Mouse (Mus musculus): ENCODE data around the gene Kcnip4.

DNA sequence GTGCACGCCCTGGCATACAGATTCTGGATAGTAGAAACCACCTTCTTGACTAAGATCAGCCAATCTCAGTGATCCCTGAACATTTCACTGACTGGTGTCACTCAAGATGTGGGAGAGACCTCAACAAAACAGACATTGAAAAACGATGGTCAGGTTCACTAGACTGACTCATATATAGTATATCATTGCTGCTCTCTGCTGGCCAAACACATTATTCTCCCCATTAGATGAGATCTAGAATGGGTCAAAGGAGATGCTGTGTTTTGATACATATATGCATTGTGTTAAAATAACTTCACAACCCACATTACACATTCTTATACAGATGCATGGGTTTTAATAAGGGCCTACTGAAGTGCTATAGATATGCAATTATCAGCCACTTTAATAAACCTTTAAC is 787.1 kb downstream of the Kcnip4 start:
- TF ChIP-seq POLR2A (IDR thresholded peaks at IDR 0.05; ENCODE audit: borderline replicate concordance, extremely low read depth, low read depth, low read length) (no peak), CTCF (IDR thresholded peaks at IDR 0.05; ENCODE audit: insufficient read depth, low read length) (no peak)

Measured in lung, adult 2 months (tissue).